Mouse (Mus musculus) ES-E14 (cell line): ENCODE results near the gene Cdyl.

Source experiments
- ZC3H11A ChIP-seq: IDR thresholded peaks from 2 replicates; pipeline ENCODE4 v1.6.1; 2012; ENCODE audit warnings: low read depth, mild to moderate bottlenecking, inconsistent platforms, low read length, borderline replicate concordance
- ZNF384 ChIP-seq: IDR thresholded peaks from 2 replicates; pipeline ENCODE4 v1.6.1; 2012; ENCODE audit warnings: low read depth, low read length, inconsistent platforms

DNA sequence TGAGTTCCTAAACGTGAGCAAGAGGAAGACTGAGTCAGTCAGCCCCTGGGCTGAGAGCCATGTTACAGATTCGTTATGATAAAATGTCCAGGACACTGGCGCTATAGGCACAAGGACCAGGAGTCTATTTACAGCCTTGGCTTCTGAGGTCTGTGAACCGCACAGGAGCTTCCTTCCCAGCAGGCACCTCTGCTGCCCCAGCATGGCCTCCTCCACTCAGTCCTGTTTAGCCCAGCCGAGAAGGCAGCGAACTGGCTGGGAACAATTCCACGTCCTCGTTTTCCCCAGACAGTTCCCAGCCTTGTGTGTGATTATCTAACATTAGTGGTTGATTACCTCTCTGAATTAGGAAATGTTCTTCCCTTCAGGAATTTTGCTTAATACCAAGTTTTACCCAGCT, 201.3 kb downstream of the Cdyl start:
- no peak for TF ChIP-seq ZC3H11A
- no peak for TF ChIP-seq ZNF384
